Mouse (Mus musculus) right cerebral cortex, postnatal 36 days (tissue): Measurements from ENCODE around the gene Glrb.

Experiments used
- DNase-seq, 2 experiments: peaks; one replicate each; pipeline ENCODE4 v3.0.0; 2022; ENCODE audit warnings: low spot score in 2 of 2, mixed read lengths in 1 of 2

Gene Glrb

GRCm38 (mm10) chr3:80837583-80837982 lies 75.9 kb downstream of the Glrb start:
- DNase-seq, result no peak

- DNase-seq, result no peak
Observed at GRCm38 (mm10) chr3:80823975-80824374, 89.5 kb downstream of the Glrb start.

GRCm38 (mm10) chr3:80818619-80819018 lies 94.8 kb downstream of the Glrb start:
- DNase-seq, result no peak

GRCm38 (mm10) chr3:80813734-80814133 lies 99.7 kb downstream of the Glrb start:
- DNase-seq, result no peak

GRCm38 (mm10) chr3:80812237-80812636 lies 101.2 kb downstream of the Glrb start:
- DNase-seq, result no peak

- no peak for DNase-seq
Observed at GRCm38 (mm10) chr3:80805327-80805726, 108.1 kb downstream of the Glrb start.

GRCm38 (mm10) chr3:80803811-80804210 lies 109.6 kb downstream of the Glrb start:
- no peak for DNase-seq

- DNase-seq, result no peak
Observed at GRCm38 (mm10) chr3:80803211-80803610, 110.2 kb downstream of the Glrb start.

- peak; percentile 90 to 92 for DNase-seq
Observed at GRCm38 (mm10) chr3:80802596-80803081, 110.8 kb downstream of the Glrb start, which contains the start of gene Gria2. TSS of gene Gria2 (minus strand) at chr3:80802835.

GRCm38 (mm10) chr3:80801827-80802310 lies 111.6 kb downstream of the Glrb start:
- no peak for DNase-seq

- DNase-seq, result peak; percentile 56 to 62
Observed at GRCm38 (mm10) chr3:80800995-80801826, 112.2 kb downstream of the Glrb start.

GRCm38 (mm10) chr3:80800299-80800994 lies 113.0 kb downstream of the Glrb start:
- peak; percentile 52 to 58 for DNase-seq

- DNase-seq, result no peak
Observed at GRCm38 (mm10) chr3:80797935-80798334, 115.5 kb downstream of the Glrb start.

GRCm38 (mm10) chr3:80796764-80797163 lies 116.7 kb downstream of the Glrb start:
- DNase-seq, result no peak

GRCm38 (mm10) chr3:80795284-80795683 lies 118.2 kb downstream of the Glrb start:
- DNase-seq, result no peak
